Mouse (Mus musculus): ENCODE measurements around the gene Hnrnph3. TPM values are rescaled to one million over a fixed set of nuclear protein-coding genes. Genes with fewer than 3 reads are reported as not detected.

Hnrnph3 gene
- total and polyA plus RNA-seq, 2 experiments from 2014 or later, result 11.0 to 78.7 TPM

- Histone ChIP-seq H3K9ac (replicated peaks; ENCODE audit: low read length, poor library complexity, severe bottlenecking) (no peak overlapping the region), H3K4me3 (ENCODE audit: low read depth, low read length) (no peak overlapping the region), H3K4me1 (ENCODE audit: insufficient read depth, low read length) (peaks cover 4% of the 10 kb centered on the region; the same call in 1 of the 2 replicates), H3K27ac (ENCODE audit: low read depth, low read length) (peak overlapping the region; percentile 100), H3K36me3 (ENCODE audit: insufficient read depth, low read length) (no peaks in the 10 kb centered on the region), H3K4me2 (ENCODE audit: low read depth, low read length, poor library complexity, severe bottlenecking) (no peak overlapping the region), H3K9me3 (ENCODE audit: low read length) (no peaks in the 10 kb centered on the region), H3K27me3 (ENCODE audit: insufficient read depth, low read length) (no peaks in the 10 kb centered on the region)
- TF ChIP-seq CTCF (IDR thresholded peaks at IDR 0.05), result no peak
- DNase-seq (ENCODE audit: low spot score) (no peak), ATAC-seq (ENCODE audit: low FRiP score) (no peak)
- 83% methylated on average over 10 of the region's 10 CpGs for WGBS
Measured at GRCm38 (mm10) chr10:63027376-63028161, 3.6 kb upstream of the Hnrnph3 start.

DNA sequence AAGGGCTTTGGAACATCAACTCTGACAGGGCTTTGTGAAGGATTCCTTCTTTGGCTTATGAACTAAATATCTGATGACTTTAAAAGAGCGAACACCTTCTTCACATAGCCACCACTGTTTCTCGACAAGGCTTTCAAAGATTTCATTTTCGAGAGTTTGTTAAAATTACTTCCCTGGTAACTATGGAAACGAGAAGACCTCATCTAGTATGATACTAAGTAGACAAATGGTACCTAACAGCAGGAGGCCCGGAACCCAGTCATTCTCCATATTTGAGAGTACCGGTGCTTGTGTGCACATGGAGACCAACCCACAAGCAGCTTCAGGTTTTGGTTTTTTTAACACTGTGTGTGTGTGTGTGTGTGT is 2.8 kb upstream of the Hnrnph3 start:
- no peak for ATAC-seq (ENCODE audit: low FRiP score)
- Histone ChIP-seq H3K36me3 (ENCODE audit: insufficient read depth, low read length) (no peaks in the 10 kb centered on the region), H3K4me3 (ENCODE audit: low read depth, low read length) (no peak overlapping the region), H3K4me2 (ENCODE audit: low read depth, low read length, poor library complexity, severe bottlenecking) (peak overlapping the region; percentile 34), H3K4me1 (ENCODE audit: insufficient read depth, low read length) (peaks cover 4% of the 10 kb centered on the region; the same call in 1 of the 2 replicates), H3K9me3 (ENCODE audit: low read length) (no peaks in the 10 kb centered on the region), H3K9ac (replicated peaks; ENCODE audit: low read length, poor library complexity, severe bottlenecking) (no peak overlapping the region), H3K27me3 (ENCODE audit: insufficient read depth, low read length) (no peaks in the 10 kb centered on the region), H3K27ac (ENCODE audit: low read depth, low read length) (peak overlapping the region; percentile 100)
- no peak for TF ChIP-seq CTCF (IDR thresholded peaks at IDR 0.05)
- DNase-seq (ENCODE audit: low spot score), result peak; percentile 44
- WGBS, result 14% methylated on average over 6 of the region's 6 CpGs

GRCm38 (mm10) chr10:63026156-63026794 is 2.3 kb upstream of the Hnrnph3 start:
- Histone ChIP-seq H3K4me3 (ENCODE audit: low read depth, low read length) (no peak overlapping the region), H3K9ac (replicated peaks; ENCODE audit: low read length, poor library complexity, severe bottlenecking) (no peak overlapping the region)

DNA sequence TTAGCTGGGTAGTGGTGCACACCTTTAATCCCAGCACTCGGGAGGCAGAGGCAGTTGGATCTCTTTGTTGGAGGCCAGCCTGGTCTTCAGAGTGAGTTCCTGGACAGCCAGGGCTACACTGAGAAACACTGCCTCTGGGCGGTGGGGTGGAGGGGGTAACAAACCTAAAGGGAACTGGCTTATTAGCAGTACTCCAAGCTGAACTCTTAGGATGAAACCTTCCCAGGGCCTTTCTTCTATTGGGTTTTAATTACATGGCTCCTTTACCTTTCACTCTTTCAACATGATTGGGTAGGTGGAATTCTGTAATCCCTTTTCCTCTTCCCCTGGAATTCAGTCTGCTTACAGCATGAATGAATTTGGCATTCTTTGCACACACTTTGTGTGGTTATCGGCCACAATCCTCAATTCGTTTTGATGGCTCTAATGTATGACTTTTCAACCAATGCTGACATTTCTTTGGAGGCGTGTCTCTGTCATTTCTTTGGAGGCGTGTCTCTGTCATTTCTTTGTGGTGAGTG is 1.5 kb upstream of the Hnrnph3 start:
- no peak for TF ChIP-seq CTCF (IDR thresholded peaks at IDR 0.05)
- peak overlapping the region; percentile 100 for H3K27ac ChIP-seq (ENCODE audit: low read depth, low read length)
- H3K9me3 ChIP-seq (ENCODE audit: low read length), result no peaks in the 10 kb centered on the region
- H3K36me3 ChIP-seq (ENCODE audit: insufficient read depth, low read length), result no peaks in the 10 kb centered on the region
- H3K9ac ChIP-seq (replicated peaks; ENCODE audit: low read length, poor library complexity, severe bottlenecking), result no peak overlapping the region; the same call in 1 of the 2 replicates
- no peaks in the 10 kb centered on the region for H3K27me3 ChIP-seq (ENCODE audit: insufficient read depth, low read length)
- peak overlapping the region; percentile 58 for H3K4me2 ChIP-seq (ENCODE audit: low read depth, low read length, poor library complexity, severe bottlenecking)
- peaks cover 4% of the 10 kb centered on the region; the same call in 1 of the 2 replicates for H3K4me1 ChIP-seq (ENCODE audit: insufficient read depth, low read length)
- 12% methylated on average over 6 of the region's 6 CpGs for WGBS
- ATAC-seq (ENCODE audit: low FRiP score), result no peak
- DNase-seq (ENCODE audit: low spot score), result peak; percentile 20
- peak overlapping the region; percentile 97; the same call in 1 of the 2 replicates for H3K4me3 ChIP-seq (ENCODE audit: low read depth, low read length)

More at GRCm38 (mm10) chr10:63026156-63026794, 2.3 kb upstream of the Hnrnph3 start:
- Histone ChIP-seq H3K36me3 (ENCODE audit: insufficient read depth, low read length) (no peaks in the 10 kb centered on the region), H3K4me1 (ENCODE audit: insufficient read depth, low read length) (peaks cover 4% of the 10 kb centered on the region; the same call in 1 of the 2 replicates), H3K4me2 (ENCODE audit: low read depth, low read length, poor library complexity, severe bottlenecking) (peak overlapping the region; percentile 34), H3K9me3 (ENCODE audit: low read length) (no peaks in the 10 kb centered on the region), H3K27me3 (ENCODE audit: insufficient read depth, low read length) (no peaks in the 10 kb centered on the region), H3K27ac (ENCODE audit: low read depth, low read length) (peak overlapping the region; percentile 100)
- peak; percentile 81 for DNase-seq (ENCODE audit: low spot score)
- ATAC-seq (ENCODE audit: low FRiP score), result no peak
- 7% methylated on average over 8 of the region's 8 CpGs for WGBS
- no peak for TF ChIP-seq CTCF (IDR thresholded peaks at IDR 0.05)

- DNase-seq (ENCODE audit: low spot score), result peak; percentile 21
- H3K36me3 ChIP-seq (ENCODE audit: insufficient read depth, low read length), result no peaks in the 10 kb centered on the region
- peak overlapping the region; percentile 100 for H3K27ac ChIP-seq (ENCODE audit: low read depth, low read length)
- H3K4me3 ChIP-seq (ENCODE audit: low read depth, low read length), result peak overlapping the region; percentile 97
- H3K4me1 ChIP-seq (ENCODE audit: insufficient read depth, low read length), result peaks cover 4% of the 10 kb centered on the region; the same call in 1 of the 2 replicates
- 19% methylated on average over 2 of the region's 2 CpGs for WGBS
- peak overlapping the region; percentile 58 for H3K4me2 ChIP-seq (ENCODE audit: low read depth, low read length, poor library complexity, severe bottlenecking)
- no peak for TF ChIP-seq CTCF (IDR thresholded peaks at IDR 0.05)
- no peaks in the 10 kb centered on the region for H3K9me3 ChIP-seq (ENCODE audit: low read length)
- ATAC-seq (ENCODE audit: low FRiP score), result no peak
- no peaks in the 10 kb centered on the region for H3K27me3 ChIP-seq (ENCODE audit: insufficient read depth, low read length)
- H3K9ac ChIP-seq (replicated peaks; ENCODE audit: low read length, poor library complexity, severe bottlenecking), result peak overlapping the region; percentile 48
Measured at GRCm38 (mm10) chr10:63025016-63025415, 999 bp upstream of the Hnrnph3 start.

GRCm38 (mm10) chr10:63024580-63024910 is 528 bp upstream of the Hnrnph3 start:
- Histone ChIP-seq H3K27ac (ENCODE audit: low read depth, low read length) (peak overlapping the region; percentile 100), H3K4me3 (ENCODE audit: low read depth, low read length) (peak overlapping the region; percentile 97), H3K27me3 (ENCODE audit: insufficient read depth, low read length) (no peaks in the 10 kb centered on the region), H3K4me1 (ENCODE audit: insufficient read depth, low read length) (peaks cover 4% of the 10 kb centered on the region; the same call in 1 of the 2 replicates), H3K36me3 (ENCODE audit: insufficient read depth, low read length) (no peaks in the 10 kb centered on the region), H3K4me2 (ENCODE audit: low read depth, low read length, poor library complexity, severe bottlenecking) (peak overlapping the region; percentile 58), H3K9ac (replicated peaks; ENCODE audit: low read length, poor library complexity, severe bottlenecking) (peak overlapping the region; percentile 48), H3K9me3 (ENCODE audit: low read length) (no peaks in the 10 kb centered on the region)
- 0% methylated on average over 8 of the region's 8 CpGs for WGBS
- ATAC-seq (ENCODE audit: low FRiP score) (peak; percentile 49), DNase-seq (ENCODE audit: low spot score) (peak; percentile 81)
- peak; percentile 70 for TF ChIP-seq CTCF (IDR thresholded peaks at IDR 0.05)
